ENCODE assay signal across 20 mouse cellular contexts in genomic region chr10:93885839-93886477, GRCm38 (mm10). TPM values are rescaled to one million over a fixed set of nuclear protein-coding genes. Genes with fewer than 3 reads are reported as not detected.
DNase-seq lines count a peak whose midpoint lies in the region; ATAC-seq lines count a peak whose summit lies in the region.
"Had no signal": no experiment of that assay in that cellular context is flagged by ENCODE, and none has a peak within 500 bp of the region (broad histone marks: within the 10 kb centered on the region; RNA-seq: fewer than 3 reads in every experiment).

No protein-coding gene starts in this region.

- 92% methylated on average over 14 of the region's 14 CpGs for WGBS in heart, embryonic 11.5 days (ENCODE audit: insufficient replicate concordance)

- H3K4me3 ChIP-seq in heart, embryonic 11.5 days (ENCODE audit: low read depth, low read length), result no peak overlapping the region
- H3K4me3 ChIP-seq: heart, embryonic 13.5 days; limb, embryonic 13.5 days; midbrain, embryonic 13.5 days; myocyte; neural tube, embryonic 15.5 days; stomach, embryonic 15.5 days had no signal

- H3K4me2 ChIP-seq in heart, embryonic 11.5 days, result no peak overlapping the region
- H3K4me2 ChIP-seq: heart, embryonic 13.5 days; limb, embryonic 13.5 days; midbrain, embryonic 13.5 days; neural tube, embryonic 15.5 days; stomach, embryonic 15.5 days had no signal

- H3K9ac ChIP-seq in heart, embryonic 11.5 days (ENCODE audit: low read depth, low read length), result no peak overlapping the region
- H3K9ac ChIP-seq: heart, embryonic 13.5 days; limb, embryonic 13.5 days; midbrain, embryonic 13.5 days; neural tube, embryonic 15.5 days; stomach, embryonic 15.5 days had no signal

- H3K36me3 ChIP-seq in heart, embryonic 11.5 days (ENCODE audit: control insufficient read depth, insufficient read depth, low read length), result peaks cover 19% of the 10 kb centered on the region

- peaks cover 9% of the 10 kb centered on the region for H3K4me1 ChIP-seq in heart, embryonic 11.5 days (ENCODE audit: control insufficient read depth, insufficient read depth, low read length)

- H3K27me3 ChIP-seq in heart, embryonic 11.5 days (ENCODE audit: control insufficient read depth, insufficient read depth, low read length), result no peaks in the 10 kb centered on the region
- H3K27me3 ChIP-seq: heart, embryonic 13.5 days; limb, embryonic 13.5 days; midbrain, embryonic 13.5 days; neural tube, embryonic 15.5 days; stomach, embryonic 15.5 days had no signal

- peak; percentile 52 for ATAC-seq in erythroid progenitor cell, adult 5-6 weeks (replicated peaks; ENCODE audit: low FRiP score, poor library complexity, severe bottlenecking)
- ATAC-seq in monocyte, adult 5-6 weeks (replicated peaks; ENCODE audit: insufficient number of reproducible peaks, low FRiP score, low TSS enrichment, poor library complexity, severe bottlenecking), result no peak
- ATAC-seq in heart, embryonic 11.5 days (replicated peaks; ENCODE audit: insufficient number of reproducible peaks, low FRiP score, low TSS enrichment), result no peak
- ATAC-seq: hindbrain, postnatal 0 days; midbrain, embryonic 13.5 days had no signal

- no peak overlapping the region for H3K27ac ChIP-seq in heart, embryonic 11.5 days (ENCODE audit: low read depth, low read length)
- H3K27ac ChIP-seq: heart, embryonic 13.5 days; hindbrain, postnatal 0 days; limb, embryonic 13.5 days; macrophage; midbrain, embryonic 13.5 days; neural tube, embryonic 15.5 days; stomach, embryonic 15.5 days had no signal

- peak; percentile 68 for DNase-seq in spleen, adult 12 weeks (ENCODE audit: low spot score)
- no peak for DNase-seq in spleen, adult 18-20 months
- peak; percentile 4 for DNase-seq in lung, postnatal 14 days
- no peak for DNase-seq in kidney, postnatal 14 days
- no peak for DNase-seq in cerebellum, adult 8-10 months
- DNase-seq: heart, postnatal 4 days; kidney, adult 18-20 months; kidney, postnatal 25 days; thymus, postnatal 14 days had no signal

- no peaks in the 10 kb centered on the region for H3K9me3 ChIP-seq in heart, embryonic 11.5 days (replicated peaks; ENCODE audit: control insufficient read depth, low read length)
- H3K9me3 ChIP-seq: heart, embryonic 13.5 days; limb, embryonic 13.5 days; midbrain, embryonic 13.5 days; neural tube, embryonic 15.5 days; stomach, embryonic 15.5 days had no signal

RNA-seq across cellular contexts. Expression of gene Metap2, which starts 10.9 kb away (rescaled TPM):
- total RNA-seq in erythroid progenitor cell, adult 5-6 weeks (2015; ENCODE audit: low replicate concordance), result 1,957 and 2,402 TPM in 2 replicates
- total RNA-seq in erythroid progenitor cell, adult 5-6 weeks (2017; ENCODE audit: low replicate concordance), result 2,822 and 3,110 TPM in 2 replicates
- 120 to 140 TPM (median 133 TPM) in 3 replicates for total RNA-seq in monocyte, adult 5-6 weeks (2017)
- polyA plus RNA-seq in heart, embryonic 11.5 days (2014; fragmentation: Nextera tagmentation; extraction: Ambion mirVana), result 199 and 219 TPM in 2 replicates

RNA-seq across cellular contexts. Expression of gene Usp44, which starts 54.6 kb away (rescaled TPM):
- not detected in 2 replicates for total RNA-seq in erythroid progenitor cell, adult 5-6 weeks (2015; ENCODE audit: low replicate concordance)
- total RNA-seq in erythroid progenitor cell, adult 5-6 weeks (2017; ENCODE audit: low replicate concordance), result not detected in 2 replicates
- 0.29 TPM in 1 of 3 replicates, not detected in the others for total RNA-seq in monocyte, adult 5-6 weeks (2017)
- 1.1 and 1.3 TPM in 2 replicates for polyA plus RNA-seq in heart, embryonic 11.5 days (2014; fragmentation: Nextera tagmentation; extraction: Ambion mirVana)
- polyA plus RNA-seq: macrophage had no signal

Comparison
In these comparisons a context has a peak if more than half of its experiments do, and no peak if none do; other contexts are left out.
1. DNase-seq: peak in spleen, adult 12 weeks (single experiment) and lung, postnatal 14 days (single experiment); none in spleen, adult 18-20 months (0 of 2), kidney, postnatal 14 days (single experiment) and cerebellum, adult 8-10 months (single experiment).
2. RNA of gene Metap2, which starts 10.9 kb away (total RNA-seq): 1,957 to 3,110 TPM in erythroid progenitor cell, adult 5-6 weeks; 120 to 140 TPM in monocyte, adult 5-6 weeks; every median in the first group is over 10 times any median in the second.